In genomic region chr9:35211573-35212511, GRCm38 (mm10) we compare ENCODE assay signal across 8 mouse cellular contexts. TPM values are rescaled to one million over a fixed set of nuclear protein-coding genes. Genes with fewer than 3 reads are reported as not detected.
DNase-seq lines count a peak whose midpoint lies in the region; TF ChIP-seq lines count a peak whose summit lies in the region.

No protein-coding gene starts in this region.

- no peak for TF ChIP-seq CTCF in gastrocnemius, adult 2 months (IDR thresholded peaks at IDR 0.05)
- TF ChIP-seq CTCF in CH12.LX (conservative IDR thresholded peaks at IDR 0.05 in 1 of 2, IDR thresholded peaks at IDR 0.05 in 1 of 2; ENCODE audit: low read depth in 2 of 2, low read length in 2 of 2): no peak

- no peaks in the 10 kb centered on the region for H3K27me3 ChIP-seq in CH12.LX (replicated peaks)
- no peaks in the 10 kb centered on the region for H3K27me3 ChIP-seq in forebrain, embryonic 10.5 days (ENCODE audit: poor library complexity, severe bottlenecking)
- no peaks in the 10 kb centered on the region for H3K27me3 ChIP-seq in limb, embryonic 10.5 days (ENCODE audit: low read depth, poor library complexity, severe bottlenecking)

- H3K4me3 ChIP-seq in gastrocnemius, adult 2 months: peak overlapping the region; percentile 99
- H3K4me3 ChIP-seq in CH12.LX (replicated peaks in 1 of 3; ENCODE audit: low read depth in 2 of 3, low read length in 2 of 3, poor library complexity in 1 of 3): peak overlapping the region; percentile 95 to 99 (median 96)
- peak overlapping the region; percentile 87 for H3K4me3 ChIP-seq in forebrain, embryonic 10.5 days
- peak overlapping the region; percentile 82 for H3K4me3 ChIP-seq in limb, embryonic 10.5 days

- peak overlapping the region; percentile 97 for H3K9ac ChIP-seq in CH12.LX (ENCODE audit: insufficient read depth, low read depth)

- peak overlapping the region; percentile 99 for H3K27ac ChIP-seq in gastrocnemius, adult 2 months
- H3K27ac ChIP-seq in CH12.LX (ENCODE audit: insufficient read depth, low read depth): peak overlapping the region; percentile 54
- H3K27ac ChIP-seq in forebrain, embryonic 10.5 days: peak overlapping the region; percentile 92
- H3K27ac ChIP-seq in limb, embryonic 10.5 days: peak overlapping the region; percentile 88

- in situ Hi-C loops in CH12.LX (cut with MboI; ENCODE audit: low pct_ligation_motif_present, low pct_unique_long_range_greater_than_20kb, low sequenced_read_pairs): no loop called here

- dilution Hi-C loops in CH12.LX (cut with MboI; ENCODE audit: extremely low pct_ligation_motif_present, extremely low pct_unique_long_range_greater_than_20kb, low sequenced_read_pairs): no loop called here

- peak; percentile 78 for DNase-seq in gastrocnemius, adult 2 months
- no peak for DNase-seq in gastrocnemius, postnatal 4 days (ENCODE audit: low spot score in 2 of 2)
- peak; percentile 29 for DNase-seq in CH12.LX (ENCODE audit: extremely low read depth)
- no peak for DNase-seq in forebrain, embryonic 10.5 days (ENCODE audit: extremely low spot score, low spot score)
- no peak for DNase-seq in limb, embryonic 10.5 days (ENCODE audit: low spot score)
- DNase-seq in skeletal muscle tissue, adult 2 months (ENCODE audit: low read depth, low spot score): peak; percentile 91
- DNase-seq in adrenal gland, postnatal 36 days: no peak
- no peak for DNase-seq in natural killer cell, adult 2 months (ENCODE audit: low spot score in 2 of 2)

- H3K36me3 ChIP-seq in CH12.LX (replicated peaks in 1 of 2; ENCODE audit: control insufficient read depth in 1 of 2, insufficient read depth in 1 of 2, low read length in 1 of 2): peaks cover 61 to 73% of the 10 kb centered on the region in 2 experiments
- H3K36me3 ChIP-seq in forebrain, embryonic 10.5 days (replicated peaks): peaks cover 70% of the 10 kb centered on the region
- peaks cover 72% of the 10 kb centered on the region for H3K36me3 ChIP-seq in limb, embryonic 10.5 days

- H3K4me2 ChIP-seq in CH12.LX (ENCODE audit: insufficient read depth, low read depth, poor library complexity, severe bottlenecking): peak overlapping the region; percentile 79

- WGBS in forebrain, embryonic 10.5 days: 38% methylated on average over 26 of the region's 26 CpGs
- 38% methylated on average over 26 of the region's 26 CpGs for WGBS in limb, embryonic 10.5 days

- H3K4me1 ChIP-seq in CH12.LX (ENCODE audit: control insufficient read depth in 1 of 2, insufficient read depth in 2 of 2): peaks cover 5 to 24% of the 10 kb centered on the region in 2 experiments; a peak in 3 of 4 replicates
- peaks cover 23% of the 10 kb centered on the region for H3K4me1 ChIP-seq in forebrain, embryonic 10.5 days
- peaks cover 17% of the 10 kb centered on the region for H3K4me1 ChIP-seq in limb, embryonic 10.5 days

- no peak for TF ChIP-seq EP300 in CH12.LX (IDR thresholded peaks at IDR 0.05; ENCODE audit: low read length)

- H3K9me3 ChIP-seq in CH12.LX (replicated peaks; ENCODE audit: low read length): peaks cover 4% of the 10 kb centered on the region
- no peaks in the 10 kb centered on the region for H3K9me3 ChIP-seq in forebrain, embryonic 10.5 days
- no peaks in the 10 kb centered on the region for H3K9me3 ChIP-seq in limb, embryonic 10.5 days (replicated peaks)

- TF ChIP-seq RAD21 in CH12.LX (IDR thresholded peaks at IDR 0.05; ENCODE audit: low read depth, low read length): no peak

- intact Hi-C loops in gastrocnemius, adult 2 months (cut with DNase I): loop anchor here (5.0 kb wide), 1 partner anchor 55 kb away; the partner anchor contains the start of genes Fam118b and Rpusd4

- H3K79me2 ChIP-seq in CH12.LX (replicated peaks; ENCODE audit: control insufficient read depth, extremely low read depth, insufficient read depth, poor library complexity, severe bottlenecking): peaks cover 23% of the 10 kb centered on the region

- no peak for TF ChIP-seq POLR2A in CH12.LX (IDR thresholded peaks at IDR 0.05; ENCODE audit: low read depth, low read length)

TF ChIP-seq in CH12.LX, 34 proteins besides CTCF, POLR2A, EP300 and RAD21:
- TF ChIP-seq CHD1 (IDR thresholded peaks at IDR 0.05; ENCODE audit: low read depth, low read length) (0 out of 2 replicates have a peak, but pooled peaks have one; percentile 38), KAT2A (IDR thresholded peaks at IDR 0.05; ENCODE audit: insufficient replicate concordance, low read length) (no peak), MAX (IDR thresholded peaks at IDR 0.05; ENCODE audit: low read length) (peak; percentile 88), SMC3 (IDR thresholded peaks at IDR 0.05; ENCODE audit: low read depth, low read length) (no peak), MXI1 (IDR thresholded peaks at IDR 0.05; ENCODE audit: low read depth, low read length) (peak; percentile 89), PAX5 (IDR thresholded peaks at IDR 0.05; ENCODE audit: low read length) (no peak), SIN3A (IDR thresholded peaks at IDR 0.05; ENCODE audit: low read length) (peak; percentile 91), E2F4 (IDR thresholded peaks at IDR 0.05; ENCODE audit: insufficient replicate concordance, low read depth, low read length) (no peak), HCFC1 (IDR thresholded peaks at IDR 0.05; ENCODE audit: low read depth, low read length) (no peak), JUND (conservative IDR thresholded peaks at IDR 0.05; ENCODE audit: low read depth, low read length) (no peak), MYC (IDR thresholded peaks at IDR 0.05; ENCODE audit: low read depth, low read length) (peak; percentile 86; the same call in 1 of the 2 replicates), NELFE (IDR thresholded peaks at IDR 0.05; ENCODE audit: low read depth, low read length) (no peak), IRF4 (IDR thresholded peaks at IDR 0.05; ENCODE audit: low read depth, low read length) (no peak)

RNA-seq across cellular contexts. Expression of gene Foxred1, which starts 1.0 kb away (rescaled TPM):
- 10 to 100 TPM; 17.6 to 20.3 TPM for total RNA-seq in gastrocnemius, adult 2 months (2021)
- 10 to 100 TPM; 33.9 to 39.8 TPM for total RNA-seq in gastrocnemius, postnatal 4 days (2021)
- total RNA-seq in CH12.LX (2012; rRNA removed): 31.1 and 40.3 TPM in 2 replicates
- total RNA-seq in CH12.LX (2014; rRNA removed): 69.1 and 70.0 TPM in 2 replicates
- 40.3 and 42.6 TPM in 2 replicates for polyA plus RNA-seq in CH12.LX (2012; ENCODE audit: insufficient read length, low read depth)
- 55.3 and 55.6 TPM in 2 replicates for polyA plus RNA-seq in forebrain, embryonic 10.5 days (2016; fragmentation: Nextera tagmentation; extraction: Ambion mirVana)
- polyA plus RNA-seq in limb, embryonic 10.5 days (2016; fragmentation: Nextera tagmentation; extraction: Ambion mirVana): 56.7 and 57.1 TPM in 2 replicates
- total RNA-seq in adrenal gland, postnatal 36 days (2021): 10 to 100 TPM; 50.7 to 54.4 TPM

RNA-seq across cellular contexts. Expression of gene Tirap, which starts 11.8 kb away (rescaled TPM):
- 10 to 100 TPM; 29.1 to 42.0 TPM for total RNA-seq in gastrocnemius, adult 2 months (2021)
- total RNA-seq in gastrocnemius, postnatal 4 days (2021): 10 to 100 TPM; 11.0 to 11.6 TPM
- total RNA-seq in CH12.LX (2012; rRNA removed) (10.5 and 11.8 TPM in 2 replicates), CH12.LX (2014; rRNA removed) (14.2 and 18.0 TPM in 2 replicates)
- polyA plus RNA-seq in CH12.LX (2012; ENCODE audit: insufficient read length, low read depth): 15.6 and 18.7 TPM in 2 replicates
- polyA plus RNA-seq in forebrain, embryonic 10.5 days (2016; fragmentation: Nextera tagmentation; extraction: Ambion mirVana): 18.8 and 21.9 TPM in 2 replicates
- polyA plus RNA-seq in limb, embryonic 10.5 days (2016; fragmentation: Nextera tagmentation; extraction: Ambion mirVana): 20.0 and 22.1 TPM in 2 replicates
- total RNA-seq in adrenal gland, postnatal 36 days (2021): 1 to 10 TPM; 5.6 to 6.5 TPM

RNA-seq across cellular contexts. Expression of gene Srpr, which starts 11.9 kb away (rescaled TPM):
- total RNA-seq in gastrocnemius, adult 2 months (2021): 100 to 1,000 TPM; 222 to 262 TPM
- 100 to 1,000 TPM; 113 to 118 TPM for total RNA-seq in gastrocnemius, postnatal 4 days (2021)
- 40.1 and 50.7 TPM in 2 replicates for total RNA-seq in CH12.LX (2012; rRNA removed)
- total RNA-seq in CH12.LX (2014; rRNA removed): 33.0 and 38.2 TPM in 2 replicates
- polyA plus RNA-seq in CH12.LX (2012; ENCODE audit: insufficient read length, low read depth): 95.0 and 99.2 TPM in 2 replicates
- 78.8 and 81.3 TPM in 2 replicates for polyA plus RNA-seq in forebrain, embryonic 10.5 days (2016; fragmentation: Nextera tagmentation; extraction: Ambion mirVana)
- polyA plus RNA-seq in limb, embryonic 10.5 days (2016; fragmentation: Nextera tagmentation; extraction: Ambion mirVana): 93.7 and 100 TPM in 2 replicates
- 100 to 1,000 TPM; 166 to 172 TPM for total RNA-seq in adrenal gland, postnatal 36 days (2021)

RNA-seq across cellular contexts. Expression of gene Dcps, which starts 36.0 kb away (rescaled TPM):
- total RNA-seq in gastrocnemius, adult 2 months (2021): 1 to 10 TPM; 7.7 to 8.4 TPM
- 10 to 100 TPM; 17.6 to 21.1 TPM for total RNA-seq in gastrocnemius, postnatal 4 days (2021)
- total RNA-seq in CH12.LX (2012; rRNA removed): 64.3 and 70.1 TPM in 2 replicates
- total RNA-seq in CH12.LX (2014; rRNA removed): 113 TPM in 2 replicates
- polyA plus RNA-seq in CH12.LX (2012; ENCODE audit: insufficient read length, low read depth): 94.3 and 102 TPM in 2 replicates
- 106 and 113 TPM in 2 replicates for polyA plus RNA-seq in forebrain, embryonic 10.5 days (2016; fragmentation: Nextera tagmentation; extraction: Ambion mirVana)
- polyA plus RNA-seq in limb, embryonic 10.5 days (2016; fragmentation: Nextera tagmentation; extraction: Ambion mirVana): 86.0 and 92.3 TPM in 2 replicates
- total RNA-seq in adrenal gland, postnatal 36 days (2021): 10 to 100 TPM; 20.0 to 29.3 TPM

RNA-seq across cellular contexts. Expression of gene Fam118b, which starts 55.8 kb away (rescaled TPM):
- total RNA-seq in gastrocnemius, adult 2 months (2021): 10 to 100 TPM; 24.3 to 29.8 TPM
- 10 to 100 TPM; 23.7 to 26.8 TPM for total RNA-seq in gastrocnemius, postnatal 4 days (2021)
- total RNA-seq in CH12.LX (2012; rRNA removed) (12.7 and 19.1 TPM in 2 replicates), CH12.LX (2014; rRNA removed) (21.3 and 22.2 TPM in 2 replicates)
- 27.7 and 28.7 TPM in 2 replicates for polyA plus RNA-seq in CH12.LX (2012; ENCODE audit: insufficient read length, low read depth)
- polyA plus RNA-seq in forebrain, embryonic 10.5 days (2016; fragmentation: Nextera tagmentation; extraction: Ambion mirVana): 64.9 and 70.2 TPM in 2 replicates
- 62.6 and 66.7 TPM in 2 replicates for polyA plus RNA-seq in limb, embryonic 10.5 days (2016; fragmentation: Nextera tagmentation; extraction: Ambion mirVana)
- 10 to 100 TPM; 11.4 to 14.0 TPM for total RNA-seq in adrenal gland, postnatal 36 days (2021)

Comparison
In these comparisons a context has a peak if more than half of its experiments do, and no peak if none do; other contexts are left out.
1. DNase-seq: peak in gastrocnemius, adult 2 months (single experiment), CH12.LX (single experiment) and skeletal muscle tissue, adult 2 months (single experiment); none in gastrocnemius, postnatal 4 days (0 of 2), forebrain, embryonic 10.5 days (single experiment), limb, embryonic 10.5 days (single experiment), adrenal gland, postnatal 36 days (0 of 2) and natural killer cell, adult 2 months (0 of 2).
2. Peak in every context shown above with its lines, with median percentiles within 50 percentile points of each other: H3K27ac ChIP-seq and H3K4me3 ChIP-seq.